Mouse (Mus musculus) erythroblast, embryonic 14.5 days (primary cell): Measurements from ENCODE around the gene Ncaph2. TPM values are rescaled to one million over a fixed set of nuclear protein-coding genes. Genes with fewer than 3 reads are reported as not detected.

Experiments used
- H3K27me3 ChIP-seq: 2 replicates; pipeline ENCODE4 v1.6.1; 2012; ENCODE audit warnings: inconsistent platforms; ENCODE audit not compliant: control insufficient read depth
- H3K36me3 ChIP-seq: 2 replicates; pipeline ENCODE4 v1.6.1; 2012; ENCODE audit warnings: mild to moderate bottlenecking, inconsistent platforms; ENCODE audit not compliant: control insufficient read depth
- H3K4me1 ChIP-seq: 2 replicates; pipeline ENCODE4 v1.6.1; 2012; ENCODE audit warnings: inconsistent platforms; ENCODE audit not compliant: control insufficient read depth
- H3K4me3 ChIP-seq: replicated peaks from 2 replicates; pipeline ENCODE3; 2012; ENCODE audit warnings: moderate library complexity, mild to moderate bottlenecking, inconsistent platforms
- H3K9me3 ChIP-seq: 2 replicates; pipeline ENCODE4 v1.6.1; 2012; ENCODE audit warnings: low read length, inconsistent platforms, mixed read lengths; ENCODE audit not compliant: control insufficient read depth
- GATA1 ChIP-seq: IDR thresholded peaks from 2 replicates; pipeline ENCODE4 v1.6.1; 2012; ENCODE audit warnings: low read length, inconsistent platforms, mixed read lengths
- TAL1 ChIP-seq: IDR thresholded peaks from 3 replicates; pipeline ENCODE4 v1.6.1; 2012; ENCODE audit warnings: low read length, inconsistent platforms, mixed read lengths
- polyA plus RNA-seq: library from polyadenylated mRNA; stranded (reverse); fragments of >175 nt; gene quantifications from 2 replicates; pipeline ENCODE4 v1.2.3, GENCODE M21; 2012

Ncaph2 gene
- polyA plus RNA-seq = 17.1 and 19.8 TPM in 2 replicates

GRCm38 (mm10) chr15:89355241-89356187, at the start of gene Ncaph2, which contains the start of gene Lmf2:
Gene Ncaph2, plus strand, starts transcription at chr15:89355719.
Gene Lmf2, minus strand, starts transcription at chr15:89355659.
- H3K36me3 ChIP-seq = peaks cover 77% of the 10 kb centered on the region
- H3K9me3 ChIP-seq = no peaks in the 10 kb centered on the region
- H3K4me3 ChIP-seq = peak within 1 kb of the TSS; percentile 97
- H3K27me3 ChIP-seq = no peaks in the 10 kb centered on the region
- TF ChIP-seq TAL1 = no peak
- no peak for TF ChIP-seq GATA1
- peaks cover 56% of the 10 kb centered on the region for H3K4me1 ChIP-seq

DNA sequence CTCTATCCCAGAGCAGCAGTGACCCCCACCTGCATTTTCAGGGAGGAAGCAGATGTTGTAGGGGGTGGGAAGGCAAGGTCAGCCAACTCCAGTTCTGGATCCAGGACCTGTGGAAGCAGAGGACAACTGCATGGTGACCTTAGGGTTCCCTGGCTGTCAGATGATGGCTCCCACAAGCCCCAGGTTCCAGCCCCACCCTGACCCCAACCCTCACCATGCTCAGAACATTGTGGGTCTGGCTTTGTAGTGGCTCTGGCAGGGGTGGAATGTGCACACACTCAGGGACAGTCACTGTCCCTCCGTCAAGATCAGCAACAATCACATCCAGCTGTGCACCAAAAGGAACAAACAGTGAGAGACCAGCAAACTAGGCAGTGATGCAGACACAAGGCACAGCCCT, 49.6 kb upstream of the Ncaph2 start:
- no peaks in the 10 kb centered on the region for H3K27me3 ChIP-seq
- no peak overlapping the region for H3K4me3 ChIP-seq
- TF ChIP-seq TAL1 (no peak), GATA1 (no peak)
- H3K9me3 ChIP-seq = no peaks in the 10 kb centered on the region
- H3K36me3 ChIP-seq = peaks cover 77% of the 10 kb centered on the region
- peaks cover 35% of the 10 kb centered on the region for H3K4me1 ChIP-seq

DNA sequence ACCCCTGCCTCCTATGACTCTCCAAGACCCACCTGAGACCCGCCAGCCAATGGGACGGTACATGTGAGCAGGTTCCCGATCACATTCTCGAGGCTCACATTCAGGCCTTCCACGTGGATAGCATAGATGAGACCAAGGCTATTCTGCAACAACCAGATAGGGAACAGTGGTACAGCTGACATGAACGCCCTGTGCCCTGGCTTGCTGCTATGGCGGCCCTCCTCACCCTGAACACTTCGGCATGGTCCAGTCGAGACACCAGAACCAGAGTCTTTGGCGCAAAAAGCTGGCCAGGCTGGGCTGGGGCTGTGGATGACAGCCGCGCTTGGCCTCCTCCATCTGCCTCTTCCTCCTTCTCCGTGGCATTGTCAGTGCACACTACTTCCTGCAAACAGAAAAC, 48.1 kb upstream of the Ncaph2 start:
- H3K4me1 ChIP-seq = peaks cover 43% of the 10 kb centered on the region
- peaks cover 67% of the 10 kb centered on the region for H3K36me3 ChIP-seq

GRCm38 (mm10) chr15:89308406-89309139, 46.9 kb upstream of the Ncaph2 start:
- Histone ChIP-seq H3K27me3 (no peaks in the 10 kb centered on the region), H3K9me3 (no peaks in the 10 kb centered on the region), H3K4me3 (no peak overlapping the region), H3K36me3 (peaks cover 63% of the 10 kb centered on the region), H3K4me1 (peaks cover 54% of the 10 kb centered on the region)
- TF ChIP-seq TAL1 (no peak), GATA1 (no peak)

More for the DNA sequence above, 48.1 kb upstream of the Ncaph2 start:
- Histone ChIP-seq H3K4me3 (no peak overlapping the region), H3K27me3 (no peaks in the 10 kb centered on the region), H3K9me3 (no peaks in the 10 kb centered on the region)
- TF ChIP-seq TAL1 (no peak), GATA1 (no peak)

DNA sequence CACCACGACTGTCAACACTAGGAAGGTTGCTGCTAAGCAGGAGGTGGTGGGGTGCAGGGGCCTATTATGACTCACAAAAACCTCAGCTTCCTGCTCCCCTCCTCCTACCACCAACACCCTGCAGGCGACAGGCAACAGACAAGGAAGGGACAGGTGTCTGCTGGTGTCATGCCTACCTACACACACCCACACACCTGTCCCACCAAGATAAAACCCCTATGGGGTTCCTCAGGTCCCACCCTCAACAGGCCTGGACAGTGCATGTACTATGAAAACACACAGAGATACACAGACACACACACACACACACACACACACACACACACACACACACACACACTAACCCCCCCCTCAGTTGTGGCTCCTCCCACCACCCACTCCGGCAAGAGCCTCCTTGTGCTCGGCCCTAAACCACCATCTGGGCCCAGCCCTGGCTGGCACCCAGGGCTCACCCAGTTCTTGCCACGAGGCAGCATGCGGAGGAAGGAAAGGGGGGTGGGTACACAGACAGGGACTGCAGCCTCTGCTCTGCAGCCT, 45.5 kb upstream of the Ncaph2 start:
- Histone ChIP-seq H3K36me3 (peaks cover 49% of the 10 kb centered on the region), H3K27me3 (no peaks in the 10 kb centered on the region), H3K4me3 (no peak overlapping the region), H3K4me1 (peaks cover 65% of the 10 kb centered on the region), H3K9me3 (no peaks in the 10 kb centered on the region)
- TF ChIP-seq TAL1 (no peak), GATA1 (no peak)

DNA sequence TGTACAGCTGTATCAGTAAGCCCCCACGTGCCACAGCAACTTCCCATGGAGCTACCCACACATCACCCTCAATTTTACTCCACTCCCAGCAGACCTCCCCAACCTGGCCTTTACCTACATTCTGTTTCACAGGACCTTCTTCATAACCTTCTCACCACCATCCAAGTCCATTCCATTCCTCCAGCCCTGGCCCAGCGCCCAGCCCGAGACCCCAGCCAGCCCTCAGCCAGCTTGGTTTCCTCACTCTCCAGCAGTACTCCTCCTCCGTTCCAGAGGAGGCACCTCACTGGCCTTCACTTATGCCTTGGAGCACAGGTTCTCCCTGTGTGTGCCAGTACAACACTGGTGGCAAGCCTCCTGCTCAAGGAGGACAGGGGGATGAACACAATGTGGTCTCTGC, 42.2 kb upstream of the Ncaph2 start:
- Histone ChIP-seq H3K9me3 (no peaks in the 10 kb centered on the region), H3K4me1 (peaks cover 68% of the 10 kb centered on the region), H3K27me3 (no peaks in the 10 kb centered on the region), H3K4me3 (peak overlapping the region; percentile 70), H3K36me3 (peaks cover 16% of the 10 kb centered on the region)
- TF ChIP-seq GATA1 = no peak
- no peak for TF ChIP-seq TAL1

DNA sequence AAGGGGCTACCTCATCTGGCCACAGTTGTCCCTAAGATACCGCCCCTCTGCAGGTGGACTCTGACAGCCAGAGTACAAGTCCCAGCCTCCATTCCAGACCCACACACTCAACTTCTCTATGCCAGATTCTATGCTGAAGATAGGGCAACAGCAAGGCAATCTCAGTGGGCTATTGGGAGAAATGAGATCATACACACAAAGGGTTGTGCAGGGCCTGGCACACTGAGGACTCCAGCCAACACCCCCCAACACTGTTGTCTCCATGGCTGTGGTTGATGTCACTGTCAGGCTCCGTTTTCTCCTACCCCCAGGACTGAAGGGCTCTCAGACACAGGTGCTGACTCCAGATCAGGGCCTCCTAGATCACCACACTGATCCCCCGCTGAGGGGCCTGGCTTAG, 41.4 kb upstream of the Ncaph2 start:
- no peaks in the 10 kb centered on the region for H3K9me3 ChIP-seq
- peak overlapping the region; percentile 70 for H3K4me3 ChIP-seq
- H3K27me3 ChIP-seq = no peaks in the 10 kb centered on the region
- H3K4me1 ChIP-seq = peaks cover 62% of the 10 kb centered on the region
- TF ChIP-seq TAL1 (no peak), GATA1 (no peak)
- peaks cover 16% of the 10 kb centered on the region for H3K36me3 ChIP-seq

DNA sequence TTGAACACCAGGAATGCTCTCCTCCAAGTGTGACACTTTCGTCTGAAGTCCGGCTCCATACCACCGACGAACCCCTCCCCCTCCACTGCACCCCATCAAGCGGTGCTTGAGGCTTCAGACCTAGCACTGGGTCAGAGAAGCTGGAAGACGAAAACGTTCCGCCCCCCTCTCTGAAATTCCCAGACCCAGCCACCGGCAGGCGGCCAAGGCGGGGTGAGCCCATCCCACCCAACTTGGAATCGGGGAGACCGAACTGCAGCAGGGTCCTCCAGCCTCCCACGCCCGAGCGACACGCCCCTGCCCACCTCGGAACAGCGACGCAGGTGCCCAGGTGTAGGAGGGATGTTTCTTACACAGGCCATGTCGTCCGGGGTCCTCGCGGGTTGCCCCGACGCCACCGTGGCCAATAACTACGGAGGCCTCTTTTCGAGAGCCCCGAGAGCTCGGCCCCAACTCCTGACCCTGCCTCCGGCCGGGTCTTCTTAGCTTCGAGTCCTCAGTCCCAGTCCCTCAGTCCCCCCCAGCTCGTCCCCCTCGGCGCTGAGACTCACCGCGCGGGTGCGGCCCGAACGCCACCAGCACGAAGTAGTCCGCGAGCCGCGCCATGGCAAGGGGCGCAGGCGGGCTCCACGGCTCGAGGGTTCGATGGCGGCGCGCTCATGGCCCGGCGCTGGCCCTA, 40.9 kb upstream of the Ncaph2 start:
- Histone ChIP-seq H3K9me3 (no peaks in the 10 kb centered on the region), H3K4me1 (peaks cover 57% of the 10 kb centered on the region), H3K36me3 (peaks cover 16% of the 10 kb centered on the region), H3K4me3 (peak overlapping the region; percentile 70), H3K27me3 (no peaks in the 10 kb centered on the region)
- no peak for TF ChIP-seq GATA1
- no peak for TF ChIP-seq TAL1
